Mouse (Mus musculus): Measurements from ENCODE around the gene Kif2c.

DNA sequence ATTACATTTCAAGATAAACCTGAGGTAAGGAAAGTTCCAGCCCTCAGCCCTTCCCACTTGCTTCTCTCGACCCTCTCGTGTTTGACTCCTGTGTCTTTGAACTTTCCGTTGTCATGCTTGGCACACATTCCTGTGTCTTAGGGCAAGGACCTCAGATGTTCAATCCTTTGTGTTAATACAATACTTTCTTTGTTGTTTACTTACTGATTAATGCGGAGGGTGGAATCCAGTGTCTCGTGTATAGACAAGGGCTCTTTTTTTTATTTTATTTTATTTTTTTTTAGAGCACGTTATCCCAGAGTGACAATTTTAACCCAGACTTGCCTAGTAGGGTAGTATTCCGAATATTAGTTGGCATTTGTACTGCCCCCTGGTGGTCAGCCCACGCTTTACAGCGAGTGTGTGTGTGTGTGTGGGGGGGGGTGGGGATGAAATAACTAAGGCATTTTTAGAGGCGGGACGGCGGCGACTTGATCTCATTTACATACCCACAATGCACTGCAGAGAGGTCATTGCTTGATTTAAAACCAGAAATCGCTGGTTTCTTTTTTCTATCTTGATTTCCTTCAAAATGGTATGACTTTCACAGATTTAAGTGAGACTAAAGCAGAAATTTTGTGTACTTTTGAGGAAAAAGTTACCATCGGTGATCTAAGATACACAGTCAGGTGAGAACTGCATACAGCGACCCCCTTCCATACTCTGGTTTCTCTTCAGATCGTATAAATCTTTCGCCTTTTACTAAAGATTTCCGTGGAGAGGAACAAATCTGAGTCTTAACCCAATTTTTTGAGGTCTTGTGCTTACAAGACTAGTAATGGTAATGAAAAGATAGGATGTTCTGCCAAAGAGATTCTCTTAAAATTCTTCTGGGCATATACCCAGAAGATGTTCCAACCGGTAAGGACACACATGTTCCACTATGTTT is 28.0 kb upstream of the Kif2c start:
- no peak for TF ChIP-seq POLR2A (IDR thresholded peaks at IDR 0.05; ENCODE audit: control insufficient read depth, extremely low read depth, insufficient read depth, low read length, poor library complexity)
- peak; percentile 79; the same call in 1 of the 2 replicates for TF ChIP-seq CTCF (IDR thresholded peaks at IDR 0.05; ENCODE audit: borderline replicate concordance, control insufficient read depth, extremely low read depth, insufficient read depth, low read length, poor library complexity)
